Comparison of ENCODE assay signal across 24 mouse cellular contexts in genomic region chr9:60482165-60482564, GRCm38 (mm10). TPM values are rescaled to one million over a fixed set of nuclear protein-coding genes. Genes with fewer than 3 reads are reported as not detected.
DNase-seq lines count a peak whose midpoint lies in the region; ATAC-seq and TF ChIP-seq lines count a peak whose summit lies in the region.
"Had no signal": no experiment of that assay in that cellular context is flagged by ENCODE, and none has a peak within 500 bp of the region (broad histone marks: within the 10 kb centered on the region; RNA-seq: fewer than 3 reads in every experiment).

No protein-coding gene starts in this region.

- peaks cover 30% of the 10 kb centered on the region for H3K4me1 ChIP-seq in heart, embryonic 12.5 days (replicated peaks)
- H3K4me1 ChIP-seq in lung, adult 2 months (ENCODE audit: control insufficient read depth, insufficient read depth, low read length) = peaks cover 8% of the 10 kb centered on the region
- H3K4me1 ChIP-seq: forebrain, embryonic 10.5 days; megakaryocyte, embryonic 14.5 days had no signal

- intact Hi-C loops in left cerebral cortex, postnatal 10 days (cut with DNase I) = no loop called here

- no peaks in the 10 kb centered on the region for H3K9me3 ChIP-seq in heart, embryonic 12.5 days (replicated peaks)
- H3K9me3 ChIP-seq: forebrain, embryonic 10.5 days; limb, embryonic 12.5 days; megakaryocyte, embryonic 14.5 days had no signal

- H3K36me3 ChIP-seq in heart, embryonic 12.5 days = no peaks in the 10 kb centered on the region
- H3K36me3 ChIP-seq: forebrain, embryonic 10.5 days; limb, embryonic 12.5 days had no signal

- TF ChIP-seq CTCF in lung, adult 2 months (IDR thresholded peaks at IDR 0.05; ENCODE audit: insufficient read depth, low read length) = no peak

- WGBS in heart, embryonic 12.5 days = 21% methylated on average over 4 of the region's 4 CpGs
- 55% methylated on average over 4 of the region's 4 CpGs for WGBS in lung, adult 2 months

- no peak for DNase-seq in heart, postnatal 4 days
- DNase-seq in lung, adult 2 months = peak; percentile 22
- no peak for DNase-seq in lung, postnatal 4 days
- peak; percentile 54 for DNase-seq in lung, postnatal 36 days
- no peak for DNase-seq in left cerebral cortex, postnatal 10 days (ENCODE audit: extremely low spot score in 1 of 2, low spot score in 2 of 2)
- no peak for DNase-seq in kidney, adult 8-10 months
- DNase-seq: cerebellum, adult 11 months; cerebellum, adult 9-11 months; forebrain, postnatal 0 days; gastrocnemius, postnatal 25 days; kidney, postnatal 36 days; layer of hippocampus, postnatal 36 days; liver, postnatal 0 days; midbrain, embryonic 14.5 days; right cerebral cortex, postnatal 14 days; spleen, adult 18-20 months had no signal

- no peak overlapping the region for H3K4me3 ChIP-seq in heart, embryonic 12.5 days
- H3K4me3 ChIP-seq in lung, adult 2 months (replicated peaks; ENCODE audit: extremely low read depth, low read depth, low read length) = no peak overlapping the region
- H3K4me3 ChIP-seq: forebrain, embryonic 10.5 days; limb, embryonic 12.5 days; megakaryocyte, embryonic 14.5 days had no signal

- TF ChIP-seq POLR2A in lung, adult 2 months (IDR thresholded peaks at IDR 0.05; ENCODE audit: borderline replicate concordance, extremely low read depth, low read depth, low read length) = no peak

- ATAC-seq in heart, embryonic 12.5 days (ENCODE audit: insufficient number of reproducible peaks, low FRiP score) = no peak
- ATAC-seq: forebrain, postnatal 0 days; inflammation-experienced regulatory T-cells, adult 6 months; liver, postnatal 0 days; Patski had no signal

- H3K4me2 ChIP-seq in heart, embryonic 12.5 days = no peak overlapping the region
- H3K4me2 ChIP-seq: hindbrain, embryonic 14.5 days; limb, embryonic 12.5 days; liver, embryonic 11.5 days had no signal

- no peak overlapping the region for H3K9ac ChIP-seq in heart, embryonic 12.5 days
- H3K9ac ChIP-seq: forebrain, postnatal 0 days; hindbrain, embryonic 14.5 days; limb, embryonic 12.5 days; liver, postnatal 0 days had no signal

- peak overlapping the region; percentile 61 for H3K27ac ChIP-seq in heart, embryonic 12.5 days (ENCODE audit: poor library complexity, severe bottlenecking)
- H3K27ac ChIP-seq: forebrain, embryonic 10.5 days; hindbrain, embryonic 14.5 days; limb, embryonic 12.5 days had no signal

- H3K27me3 ChIP-seq in heart, embryonic 12.5 days (replicated peaks) = no peaks in the 10 kb centered on the region
- H3K27me3 ChIP-seq: Patski had no signal

RNA-seq across cellular contexts. Expression of gene Thsd4, which starts 39.7 kb away (rescaled TPM):
- polyA plus RNA-seq in heart, embryonic 12.5 days (2016; fragmentation: Nextera tagmentation; extraction: Ambion mirVana) = 12.4 and 14.0 TPM in 2 replicates
- total RNA-seq in heart, postnatal 4 days (2021) = 10 to 100 TPM; 21.7 to 24.1 TPM
- 27.2 and 28.1 TPM in 2 replicates for polyA plus RNA-seq in lung, adult 2 months (2012; rRNA removed)
- 10 to 100 TPM in 1 of 2 experiments, 1 to 10 TPM in 1; 9.1 to 10.8 TPM for total RNA-seq in left cerebral cortex, postnatal 10 days (2021)
- polyA plus RNA-seq: inflammation-experienced regulatory T-cells, adult 6 months had no signal

Comparison
In these comparisons a context has a peak if more than half of its experiments do, and no peak if none do; other contexts are left out.
1. DNase-seq: peak in lung, adult 2 months (single experiment) and lung, postnatal 36 days (single experiment); none in heart, postnatal 4 days (single experiment), lung, postnatal 4 days (0 of 2), left cerebral cortex, postnatal 10 days (0 of 2) and kidney, adult 8-10 months (0 of 2).